In genomic region chr11:43568263-43568662, GRCm38 (mm10) we compare ENCODE assay signal across 10 mouse cellular contexts. TPM values are rescaled to one million over a fixed set of nuclear protein-coding genes. Genes with fewer than 3 reads are reported as not detected.
DNase-seq lines count a peak whose midpoint lies in the region; ATAC-seq and TF ChIP-seq lines count a peak whose summit lies in the region.
"Had no signal": no experiment of that assay in that cellular context is flagged by ENCODE, and none has a peak within 500 bp of the region (broad histone marks: within the 10 kb centered on the region; RNA-seq: fewer than 3 reads in every experiment).

No protein-coding gene starts in this region.

- intact Hi-C loops in gastrocnemius, adult 2 months (cut with DNase I), result no loop called here
- intact Hi-C loops in gastrocnemius, postnatal 14 days (cut with DNase I; ENCODE audit: low total_unique reads), result no loop called here
- intact Hi-C loops in heart, postnatal 10 days (cut with DNase I), result loop anchor here (2.0 to 5.0 kb wide), 3 partner anchors 19 to 76 kb away; partner anchors contain the start of gene Ccnjl

- CTCF ChIA-PET in Patski (lab: Charles Lee), result interaction anchor here (0.9 to 1.7 kb wide), 9 partner anchors 9 to 886 kb away, joined by 3 to 5 read pairs (median 3); no protein-coding TSS in a partner anchor

- POLR2A ChIA-PET in Patski (lab: Charles Lee), result interaction anchor here (0.6 to 1.2 kb wide), 4 partner anchors 8 to 40 kb away, joined by 3 to 4 read pairs (median 4); no protein-coding TSS in a partner anchor

- no peak overlapping the region for H3K4me3 ChIP-seq in gastrocnemius, adult 2 months
- H3K4me3 ChIP-seq in hindbrain, embryonic 16.5 days (ENCODE audit: low read length), result no peak overlapping the region
- H3K4me3 ChIP-seq: neural tube, embryonic 12.5 days had no signal

- peak; percentile 71 for TF ChIP-seq CTCF in gastrocnemius, adult 2 months (IDR thresholded peaks at IDR 0.05)
- peak; percentile 79 for TF ChIP-seq CTCF in Patski (IDR thresholded peaks at IDR 0.05)

- H3K27me3 ChIP-seq in Patski, result no peaks in the 10 kb centered on the region
- no peaks in the 10 kb centered on the region for H3K27me3 ChIP-seq in hindbrain, embryonic 16.5 days (replicated peaks; ENCODE audit: control insufficient read depth, insufficient read depth, low read length)
- H3K27me3 ChIP-seq: neural tube, embryonic 12.5 days had no signal

- H3K9ac ChIP-seq in hindbrain, embryonic 16.5 days (ENCODE audit: low read depth, low read length), result no peak overlapping the region
- H3K9ac ChIP-seq: neural tube, embryonic 12.5 days had no signal

- H3K4me2 ChIP-seq in hindbrain, embryonic 16.5 days (ENCODE audit: low read length), result no peak overlapping the region
- H3K4me2 ChIP-seq: neural tube, embryonic 12.5 days had no signal

- H3K27ac ChIP-seq in gastrocnemius, adult 2 months, result no peak overlapping the region
- H3K27ac ChIP-seq in hindbrain, embryonic 16.5 days (ENCODE audit: low read depth, low read length), result no peak overlapping the region
- H3K27ac ChIP-seq: neural tube, embryonic 12.5 days had no signal

- no peaks in the 10 kb centered on the region for H3K9me3 ChIP-seq in hindbrain, embryonic 16.5 days (ENCODE audit: control insufficient read depth, low read length)
- H3K9me3 ChIP-seq: neural tube, embryonic 12.5 days had no signal

- no peak for ATAC-seq in Patski
- peak; percentile 74 for ATAC-seq in megakaryocyte progenitor cell, adult 5-6 weeks (replicated peaks; ENCODE audit: poor library complexity)
- ATAC-seq in hindbrain, embryonic 16.5 days, result no peak

- H3K36me3 ChIP-seq in hindbrain, embryonic 16.5 days (ENCODE audit: control insufficient read depth, insufficient read depth, low read length), result no peaks in the 10 kb centered on the region

- WGBS in hindbrain, embryonic 16.5 days, result 71% methylated on average over 5 of the region's 5 CpGs

- in situ Hi-C loops in Patski (cut with MboI; ENCODE audit: low pct_unique_long_range_greater_than_20kb), result no loop called here

- H3K4me1 ChIP-seq in hindbrain, embryonic 16.5 days (ENCODE audit: control insufficient read depth, insufficient read depth, low read depth, low read length), result peaks cover 9% of the 10 kb centered on the region

- DNase-seq in gastrocnemius, adult 2 months, result no peak
- DNase-seq in gastrocnemius, postnatal 14 days, result no peak
- DNase-seq in 3T3-L1 (ENCODE audit: low read depth, low spot score) (peak; percentile 38), Patski (ENCODE audit: low read depth, low spot score) (no peak)
- peak; percentile 33 to 59 for DNase-seq in heart, postnatal 10 days
- DNase-seq in ovary, adult 18-20 months (ENCODE audit: low spot score), result no peak

RNA-seq across cellular contexts. Expression of gene 4933415A04Rik, which starts 18.6 kb away (rescaled TPM):
- total RNA-seq in gastrocnemius, adult 2 months (2021), result not detected
- total RNA-seq in gastrocnemius, postnatal 14 days (2021), result under 1 TPM; 0.10 to 0.16 TPM
- 1.8 TPM for polyA plus RNA-seq in Patski (2021)
- total RNA-seq in heart, postnatal 10 days (2021), result 1 to 10 TPM; 2.7 to 3.4 TPM
- total RNA-seq in megakaryocyte progenitor cell, adult 5-6 weeks (2015), result not detected in 2 replicates
- not detected in 2 replicates for total RNA-seq in megakaryocyte progenitor cell, adult 5-6 weeks (2017)
- 2.2 and 3.3 TPM in 2 replicates for polyA plus RNA-seq in hindbrain, embryonic 16.5 days (2015; fragmentation: Nextera tagmentation; extraction: Ambion mirVana)

RNA-seq across cellular contexts. Expression of gene Fabp6, which starts 33.1 kb away (rescaled TPM):
- not detected for total RNA-seq in gastrocnemius, adult 2 months (2021)
- total RNA-seq in gastrocnemius, postnatal 14 days (2021), result not detected
- 0.27 TPM for polyA plus RNA-seq in Patski (2021)
- total RNA-seq in heart, postnatal 10 days (2021), result not detected
- not detected in 2 replicates for total RNA-seq in megakaryocyte progenitor cell, adult 5-6 weeks (2015)
- total RNA-seq in megakaryocyte progenitor cell, adult 5-6 weeks (2017), result not detected in 2 replicates
- polyA plus RNA-seq in hindbrain, embryonic 16.5 days (2015; fragmentation: Nextera tagmentation; extraction: Ambion mirVana), result not detected in 2 replicates
- total RNA-seq: adrenal gland, postnatal 36 days had no signal
- polyA plus RNA-seq: neural tube, embryonic 12.5 days had no signal

RNA-seq across cellular contexts. Expression of gene Ccnjl, which starts 39.7 kb away (rescaled TPM):
- total RNA-seq in gastrocnemius, adult 2 months (2021), result under 1 TPM in 1 of 2 experiments, not detected in 1; 0.33 TPM
- total RNA-seq in gastrocnemius, postnatal 14 days (2021), result 1 to 10 TPM in 1 of 2 experiments, under 1 TPM in 1; 0.78 to 1.0 TPM
- 17.8 TPM for polyA plus RNA-seq in Patski (2021)
- 10 to 100 TPM; 10.2 to 11.3 TPM for total RNA-seq in heart, postnatal 10 days (2021)
- 0.12 and 0.37 TPM in 2 replicates for total RNA-seq in megakaryocyte progenitor cell, adult 5-6 weeks (2015)
- total RNA-seq in megakaryocyte progenitor cell, adult 5-6 weeks (2017), result 0.17 and 0.20 TPM in 2 replicates
- 7.1 and 10.7 TPM in 2 replicates for polyA plus RNA-seq in hindbrain, embryonic 16.5 days (2015; fragmentation: Nextera tagmentation; extraction: Ambion mirVana)

Comparison
In these comparisons a context has a peak if more than half of its experiments do, and no peak if none do; other contexts are left out.
1. DNase-seq: peak in 3T3-L1 (single experiment) and heart, postnatal 10 days (2 of 2); none in gastrocnemius, adult 2 months (single experiment), gastrocnemius, postnatal 14 days (single experiment), Patski (single experiment) and ovary, adult 18-20 months (single experiment).
2. RNA of gene Ccnjl, which starts 39.7 kb away (total RNA-seq): 10.2 to 11.3 TPM in heart, postnatal 10 days; 0.78 to 1.0 TPM in gastrocnemius, postnatal 14 days, 0.12 to 0.37 TPM in megakaryocyte progenitor cell, adult 5-6 weeks and 0.33 TPM in gastrocnemius, adult 2 months; every median in the first group is over 4 times any median in the second.